Comparison of ENCODE assay signal across 21 mouse cellular contexts in the genomic region with DNA sequence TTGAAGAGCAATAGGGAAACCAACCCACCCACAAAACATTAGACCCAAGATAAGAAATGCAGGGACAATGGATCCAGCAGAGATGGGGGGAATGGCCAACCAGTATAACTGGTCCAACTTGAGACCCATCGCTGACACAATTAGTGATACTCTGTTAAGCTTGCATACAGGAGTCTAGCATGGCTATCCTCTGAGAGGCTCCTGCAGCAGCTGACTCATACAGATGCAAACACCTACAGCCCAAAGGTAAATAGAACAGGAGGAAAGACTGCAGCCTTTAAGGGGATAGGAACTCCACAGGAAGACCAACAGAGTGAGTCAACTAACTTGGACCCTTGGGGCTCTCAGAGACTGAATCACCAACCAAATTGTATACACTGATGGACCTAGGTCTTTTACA.
"Had no signal": no experiment of that assay in that cellular context is flagged by ENCODE, and none has a peak within 500 bp of the region (broad histone marks: within the 10 kb centered on the region; RNA-seq: fewer than 3 reads in every experiment).

No protein-coding gene starts in this region.

- H3K27me3 ChIP-seq: kidney, embryonic 15.5 days; limb, embryonic 12.5 days; limb, embryonic 15.5 days; lung, embryonic 15.5 days; midbrain, embryonic 12.5 days; neural tube, embryonic 13.5 days had no signal

- H3K9me3 ChIP-seq: kidney, embryonic 15.5 days; limb, embryonic 12.5 days; limb, embryonic 15.5 days; lung, embryonic 15.5 days; midbrain, embryonic 12.5 days; neural tube, embryonic 13.5 days had no signal

- H3K4me2 ChIP-seq: kidney, embryonic 15.5 days; limb, embryonic 12.5 days; limb, embryonic 15.5 days; liver, embryonic 11.5 days; lung, embryonic 15.5 days; midbrain, embryonic 12.5 days; neural tube, embryonic 13.5 days had no signal

- H3K27ac ChIP-seq: kidney, embryonic 15.5 days; limb, embryonic 12.5 days; limb, embryonic 15.5 days; liver, embryonic 14.5 days; lung, embryonic 15.5 days; midbrain, embryonic 12.5 days; neural tube, embryonic 13.5 days had no signal

- ATAC-seq: hindbrain, embryonic 16.5 days; liver, postnatal 0 days; midbrain, embryonic 16.5 days had no signal

- DNase-seq: kidney, adult 11 months; kidney, adult 8-10 months; kidney, postnatal 10 days; kidney, postnatal 36 days; left cerebral cortex, postnatal 4 days; liver, postnatal 0 days; retina, postnatal 1 day; thymus, adult 2 months; thymus, postnatal 14 days; thymus, postnatal 4 days had no signal

- H3K4me1 ChIP-seq: limb, embryonic 12.5 days; midbrain, embryonic 12.5 days; neural tube, embryonic 13.5 days had no signal

- H3K4me3 ChIP-seq: kidney, embryonic 15.5 days; limb, embryonic 12.5 days; limb, embryonic 15.5 days; lung, embryonic 15.5 days; midbrain, embryonic 12.5 days; myocyte; neural tube, embryonic 13.5 days had no signal

- H3K36me3 ChIP-seq: kidney, embryonic 15.5 days; limb, embryonic 12.5 days; limb, embryonic 15.5 days; lung, embryonic 15.5 days; midbrain, embryonic 12.5 days; neural tube, embryonic 13.5 days had no signal

- H3K9ac ChIP-seq: kidney, embryonic 15.5 days; limb, embryonic 12.5 days; limb, embryonic 15.5 days; liver, embryonic 14.5 days; liver, postnatal 0 days; lung, embryonic 15.5 days; midbrain, embryonic 12.5 days; neural tube, embryonic 13.5 days had no signal
